Mouse (Mus musculus) MEL-GATA-1-ER (cell line): ENCODE data around the gene Tsc1.

Source experiments
- DNase-seq: peaks from one replicate; pipeline ENCODE4 v3.0.0-alpha.2; 2012; ENCODE audit warnings: low read depth; ENCODE audit errors: extremely low read depth

Gene Tsc1

GRCm38 (mm10) chr2:28723912-28724311 is 82.9 kb downstream of the Tsc1 start:
- DNase-seq = no peak

- DNase-seq = no peak
Measured at GRCm38 (mm10) chr2:28727786-28728404, 86.9 kb downstream of the Tsc1 start.

GRCm38 (mm10) chr2:28730676-28731075 is 89.6 kb downstream of the Tsc1 start:
- DNase-seq = no peak

- DNase-seq = no peak
Measured at GRCm38 (mm10) chr2:28737112-28737511, 96.1 kb downstream of the Tsc1 start.

GRCm38 (mm10) chr2:28740159-28740558 is 99.1 kb downstream of the Tsc1 start:
- no peak for DNase-seq
